Mouse (Mus musculus) gastrocnemius, adult 18-20 months (tissue): ENCODE measurements around the gene Ttc24. TPM values are rescaled to one million over a fixed set of nuclear protein-coding genes. Genes with fewer than 3 reads are reported as not detected.
A peak's percentile ranks its signal among the peaks of the same experiment; 100 is the strongest.

ENCODE experiments used
- DNase-seq: peaks from one replicate; pipeline ENCODE4 v3.0.0; 2021; ENCODE audit warnings: low spot score
- total RNA-seq, 2 experiments: library from RNA; stranded (reverse); gene quantifications; 2 replicates each; pipeline ENCODE4 v1.2.3; 2021

The Ttc24 gene
- total RNA-seq, 2 experiments from 2014 or later, result not detected

- peak; percentile 93 for DNase-seq
Observed at GRCm38 (mm10) chr3:88081345-88082223, 3.5 kb upstream of the Ttc24 start, which contains the start of gene Iqgap3. Gene Iqgap3 (plus strand): TSS chr3:88081971.

GRCm38 (mm10) chr3:88077441-88077840 lies 663 bp downstream of the Ttc24 start:
- no peak for DNase-seq

GRCm38 (mm10) chr3:88074766-88075165 lies 3.3 kb downstream of the Ttc24 start:
- DNase-seq, result no peak

- no peak for DNase-seq
Observed at GRCm38 (mm10) chr3:88074351-88074750, 3.8 kb downstream of the Ttc24 start.

- no peak for DNase-seq
Observed at GRCm38 (mm10) chr3:88073631-88074030, 4.5 kb downstream of the Ttc24 start.

- DNase-seq, result peak; percentile 91
Observed at GRCm38 (mm10) chr3:88071783-88072182, 6.3 kb downstream of the Ttc24 start.

GRCm38 (mm10) chr3:88068386-88068785 lies 9.7 kb downstream of the Ttc24 start:
- no peak for DNase-seq

- peak; percentile 80 for DNase-seq
Observed at GRCm38 (mm10) chr3:88057902-88058696, 20.0 kb downstream of the Ttc24 start, which contains the start of gene Naxe. Gene Naxe (minus strand): TSS chr3:88058495.

GRCm38 (mm10) chr3:88057030-88057429 lies 21.1 kb downstream of the Ttc24 start:
- DNase-seq, result no peak

- DNase-seq, result no peak
Observed at GRCm38 (mm10) chr3:88049532-88049931, 28.6 kb downstream of the Ttc24 start.

- DNase-seq, result peak; percentile 95
Observed at GRCm38 (mm10) chr3:88042661-88043421, 35.3 kb downstream of the Ttc24 start, which contains the start of gene Gpatch4. Gene Gpatch4 (plus strand): TSS chr3:88043108.

GRCm38 (mm10) chr3:88035561-88036293 lies 42.4 kb downstream of the Ttc24 start:
- no peak for DNase-seq

GRCm38 (mm10) chr3:88033506-88033905 lies 44.6 kb downstream of the Ttc24 start:
- DNase-seq, result no peak

- DNase-seq, result peak; percentile 23
Observed at GRCm38 (mm10) chr3:88030608-88031395, 47.3 kb downstream of the Ttc24 start.

GRCm38 (mm10) chr3:88027434-88028186 lies 50.5 kb downstream of the Ttc24 start, which contains the start of gene Hapln2:
Gene Hapln2 (minus strand): TSS chr3:88027583.
- DNase-seq, result no peak

- no peak for DNase-seq
Observed at GRCm38 (mm10) chr3:88026823-88027222, 51.3 kb downstream of the Ttc24 start.

- DNase-seq, result no peak
Observed at GRCm38 (mm10) chr3:88023192-88024074, 54.7 kb downstream of the Ttc24 start.
